Mouse (Mus musculus) spleen, postnatal 4 days (tissue): ENCODE results near the gene Aifm3.

Experiments used
- DNase-seq, 2 experiments: peaks; one replicate each; pipeline ENCODE4 v3.0.0; 2022; ENCODE audit warnings: low spot score in 2 of 2

Aifm3 gene

GRCm38 (mm10) chr16:17489469-17490111 lies at the start of gene Aifm3:
TSS of gene Aifm3 (plus strand) at chr16:17489611.
- peak in 1 of 2 experiments; percentile 69 for DNase-seq

- peak; percentile 97 to 99 for DNase-seq
Observed at GRCm38 (mm10) chr16:17451541-17452372, 37.7 kb upstream of the Aifm3 start, which contains the start of gene Crkl. TSS of gene Crkl (plus strand) at chr16:17451987.

GRCm38 (mm10) chr16:17452373-17452715 lies 37.1 kb upstream of the Aifm3 start:
- DNase-seq: peak in 1 of 2 experiments; percentile 50

GRCm38 (mm10) chr16:17456901-17457300 lies 32.5 kb upstream of the Aifm3 start:
- no peak for DNase-seq

GRCm38 (mm10) chr16:17460254-17460653 lies 29.2 kb upstream of the Aifm3 start:
- DNase-seq: peak; percentile 62 to 74

GRCm38 (mm10) chr16:17461596-17461995 lies 27.8 kb upstream of the Aifm3 start:
- DNase-seq: no peak

GRCm38 (mm10) chr16:17463184-17463583 lies 26.2 kb upstream of the Aifm3 start:
- no peak for DNase-seq

GRCm38 (mm10) chr16:17466875-17467663 lies 22.3 kb upstream of the Aifm3 start:
- no peak for DNase-seq

- DNase-seq: no peak
Observed at GRCm38 (mm10) chr16:17472498-17472897, 16.9 kb upstream of the Aifm3 start.

GRCm38 (mm10) chr16:17474091-17474490 lies 15.3 kb upstream of the Aifm3 start:
- DNase-seq: peak in 1 of 2 experiments; percentile 22

GRCm38 (mm10) chr16:17474761-17475160 lies 14.7 kb upstream of the Aifm3 start:
- no peak for DNase-seq

- DNase-seq: no peak
Observed at GRCm38 (mm10) chr16:17475326-17475725, 14.1 kb upstream of the Aifm3 start.

GRCm38 (mm10) chr16:17478331-17478943 lies 11.0 kb upstream of the Aifm3 start:
- no peak for DNase-seq

GRCm38 (mm10) chr16:17481465-17481864 lies 7.9 kb upstream of the Aifm3 start:
- no peak for DNase-seq

GRCm38 (mm10) chr16:17486505-17486904 lies 2.9 kb upstream of the Aifm3 start:
- DNase-seq: no peak

GRCm38 (mm10) chr16:17488478-17489468 lies 638 bp upstream of the Aifm3 start:
- no peak for DNase-seq

GRCm38 (mm10) chr16:17491154-17491553 lies 1.7 kb downstream of the Aifm3 start:
- no peak for DNase-seq

- no peak for DNase-seq
Observed at GRCm38 (mm10) chr16:17491896-17492561, 2.6 kb downstream of the Aifm3 start.

- DNase-seq: no peak
Observed at GRCm38 (mm10) chr16:17496499-17497305, 7.3 kb downstream of the Aifm3 start.
